Mouse (Mus musculus) Muller cell, postnatal 12 days (primary cell): Measurements from ENCODE around the gene Galnt18.

ENCODE experiments used
- DNase-seq: peaks from one replicate; pipeline ENCODE4 v3.0.0-alpha.2; 2015; ENCODE audit errors: inconsistent ontology term

Galnt18 gene

GRCm38 (mm10) chr7:111779504-111780242, at the start of gene Galnt18:
Gene Galnt18, minus strand, starts transcription at chr7:111779977.
- DNase-seq: peak; percentile 97

- no peak for DNase-seq
Measured at GRCm38 (mm10) chr7:111827337-111827736, 47.6 kb upstream of the Galnt18 start.

GRCm38 (mm10) chr7:111813093-111813492, 33.3 kb upstream of the Galnt18 start:
- DNase-seq: peak; percentile 35

- DNase-seq: no peak
Measured at GRCm38 (mm10) chr7:111811036-111811435, 31.3 kb upstream of the Galnt18 start.

GRCm38 (mm10) chr7:111809796-111810195, 30.0 kb upstream of the Galnt18 start:
- DNase-seq: no peak

GRCm38 (mm10) chr7:111806083-111806482, 26.3 kb upstream of the Galnt18 start:
- no peak for DNase-seq

GRCm38 (mm10) chr7:111804646-111805045, 24.9 kb upstream of the Galnt18 start:
- no peak for DNase-seq

- no peak for DNase-seq
Measured at GRCm38 (mm10) chr7:111800785-111801184, 21.0 kb upstream of the Galnt18 start.

- DNase-seq: no peak
Measured at GRCm38 (mm10) chr7:111800120-111800519, 20.3 kb upstream of the Galnt18 start.

- peak; percentile 76 for DNase-seq
Measured at GRCm38 (mm10) chr7:111799021-111799420, 19.2 kb upstream of the Galnt18 start.

GRCm38 (mm10) chr7:111797337-111798010, 17.7 kb upstream of the Galnt18 start:
- DNase-seq: no peak

GRCm38 (mm10) chr7:111795059-111795458, 15.3 kb upstream of the Galnt18 start:
- DNase-seq: no peak

- DNase-seq: no peak
Measured at GRCm38 (mm10) chr7:111792154-111792553, 12.4 kb upstream of the Galnt18 start.

GRCm38 (mm10) chr7:111791347-111791746, 11.6 kb upstream of the Galnt18 start:
- no peak for DNase-seq

GRCm38 (mm10) chr7:111787921-111788320, 8.1 kb upstream of the Galnt18 start:
- DNase-seq: no peak

GRCm38 (mm10) chr7:111785478-111785877, 5.7 kb upstream of the Galnt18 start:
- no peak for DNase-seq

- no peak for DNase-seq
Measured at GRCm38 (mm10) chr7:111782126-111782525, 2.3 kb upstream of the Galnt18 start.

- no peak for DNase-seq
Measured at GRCm38 (mm10) chr7:111781316-111781715, 1.5 kb upstream of the Galnt18 start.

- peak; percentile 47 for DNase-seq
Measured at GRCm38 (mm10) chr7:111778789-111779503, 831 bp downstream of the Galnt18 start.

GRCm38 (mm10) chr7:111778212-111778611, 1.6 kb downstream of the Galnt18 start:
- no peak for DNase-seq

GRCm38 (mm10) chr7:111777186-111777585, 2.6 kb downstream of the Galnt18 start:
- no peak for DNase-seq

- DNase-seq: no peak
Measured at GRCm38 (mm10) chr7:111776160-111776559, 3.6 kb downstream of the Galnt18 start.

- DNase-seq: no peak
Measured at GRCm38 (mm10) chr7:111772398-111772797, 7.4 kb downstream of the Galnt18 start.
